Mouse (Mus musculus) c-Kit-negative CD71-positive TER-119-positive erythroid progenitor cells, embryonic 14.5 days (primary cell): Measurements from ENCODE around the gene Ush2a.

Experiments used
- DNase-seq: peaks from one replicate; pipeline ENCODE4 v3.0.0-alpha.2; 2013; ENCODE audit warnings: low read depth, low spot score

Gene Ush2a

GRCm38 (mm10) chr1:188878531-188879055 lies 616.8 kb downstream of the Ush2a start:
- DNase-seq, result no peak

DNA sequence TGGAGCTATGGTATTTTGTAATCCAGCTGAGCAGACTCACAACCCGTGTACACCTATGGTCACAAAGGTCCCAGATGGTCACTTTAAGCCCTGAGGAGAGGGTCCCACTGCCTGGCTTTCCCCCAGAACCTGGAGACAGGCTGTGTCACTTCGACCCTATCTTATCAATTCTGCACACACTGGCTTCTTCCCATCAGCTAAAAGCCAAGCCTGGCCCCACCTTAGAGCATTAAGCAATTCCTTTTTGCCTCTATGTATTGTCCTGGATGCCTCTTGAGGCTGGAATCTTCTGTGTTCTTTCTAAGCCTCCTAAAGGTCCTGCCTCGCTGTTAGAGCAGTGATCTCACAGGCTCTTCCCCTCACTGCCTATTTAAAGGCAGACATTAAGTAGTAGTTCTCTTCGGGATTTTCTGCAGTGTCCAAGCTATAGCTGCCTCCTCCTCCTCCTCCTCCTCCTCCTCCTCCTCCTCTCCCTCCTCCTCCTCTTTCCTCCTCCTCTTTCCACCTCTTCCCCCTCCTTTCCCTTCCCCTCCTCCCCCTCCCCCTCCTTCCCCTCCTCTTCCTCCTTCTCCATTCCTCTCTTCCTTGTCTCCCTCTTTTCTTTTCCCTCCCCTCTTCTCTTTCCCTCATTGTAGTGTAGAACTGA lies 635.2 kb downstream of the Ush2a start:
- peak; percentile 12 for DNase-seq

GRCm38 (mm10) chr1:188904091-188904490 lies 642.3 kb downstream of the Ush2a start:
- no peak for DNase-seq

DNA sequence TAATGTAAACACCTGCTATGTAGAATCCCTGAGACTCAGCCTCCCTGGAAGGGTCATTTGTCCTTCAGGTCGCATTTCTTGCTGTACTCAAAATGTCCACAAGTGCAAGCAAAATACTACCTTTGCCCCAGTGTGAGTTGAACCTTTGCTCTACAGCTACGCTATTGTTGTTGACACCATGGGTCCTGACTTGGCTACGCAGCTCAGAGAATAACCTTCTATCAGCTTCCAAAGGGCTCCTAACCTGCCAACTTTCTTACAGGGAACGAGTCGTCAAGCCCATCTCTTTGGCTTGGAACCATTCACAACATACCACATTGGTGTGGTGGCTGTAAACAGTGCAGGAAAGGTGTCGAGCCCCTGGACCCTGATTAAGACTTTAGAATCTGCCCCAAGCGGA lies 644.4 kb downstream of the Ush2a start:
- no peak for DNase-seq

GRCm38 (mm10) chr1:188910656-188911055 lies 648.8 kb downstream of the Ush2a start:
- DNase-seq, result no peak

GRCm38 (mm10) chr1:188919946-188920345 lies 658.1 kb downstream of the Ush2a start:
- no peak for DNase-seq

DNA sequence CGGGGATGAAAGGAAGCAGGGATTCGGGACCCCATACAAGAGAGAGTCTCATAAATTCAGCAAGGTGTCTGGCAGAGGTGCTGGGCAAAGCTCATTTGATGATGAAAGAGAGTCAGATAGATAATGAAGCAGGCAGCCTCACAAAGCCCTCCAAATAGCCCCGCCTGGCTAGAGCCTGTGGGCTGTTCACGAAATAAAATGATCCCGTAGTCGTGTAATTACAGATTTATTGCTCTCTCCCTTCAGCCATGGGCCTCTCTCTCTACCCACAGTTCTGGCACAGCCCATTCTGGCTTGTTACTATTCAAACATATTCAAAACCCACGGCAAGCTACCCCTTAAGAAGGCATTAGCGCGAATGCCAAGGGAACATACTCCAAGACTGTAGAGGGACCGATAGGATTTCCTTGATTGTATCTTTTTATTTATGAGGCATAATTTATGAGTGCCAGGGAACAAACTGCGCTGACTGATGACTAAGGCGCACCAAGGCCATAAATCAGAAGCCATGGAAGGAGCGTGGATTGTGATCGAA lies 675.5 kb downstream of the Ush2a start:
- no peak for DNase-seq

DNA sequence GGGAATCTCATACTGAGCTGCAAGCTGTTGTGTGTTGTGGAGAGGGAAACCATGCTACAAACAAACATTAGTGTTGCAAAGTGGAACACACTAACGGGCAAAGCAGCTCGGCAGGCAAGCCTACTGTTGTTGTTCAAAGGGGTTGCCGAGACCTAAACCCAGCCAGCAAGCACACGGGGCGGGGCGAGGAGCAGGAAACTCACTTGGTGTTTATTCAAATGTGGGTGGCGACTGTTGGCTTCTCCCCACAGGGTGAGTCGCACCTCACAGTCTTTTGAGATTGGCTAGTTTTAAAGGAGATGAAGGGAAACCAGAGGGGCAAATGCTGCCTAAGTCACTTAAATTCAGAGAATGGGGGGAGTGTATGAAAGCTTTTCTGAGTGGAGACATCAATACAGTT lies 683.5 kb downstream of the Ush2a start:
- no peak for DNase-seq

DNA sequence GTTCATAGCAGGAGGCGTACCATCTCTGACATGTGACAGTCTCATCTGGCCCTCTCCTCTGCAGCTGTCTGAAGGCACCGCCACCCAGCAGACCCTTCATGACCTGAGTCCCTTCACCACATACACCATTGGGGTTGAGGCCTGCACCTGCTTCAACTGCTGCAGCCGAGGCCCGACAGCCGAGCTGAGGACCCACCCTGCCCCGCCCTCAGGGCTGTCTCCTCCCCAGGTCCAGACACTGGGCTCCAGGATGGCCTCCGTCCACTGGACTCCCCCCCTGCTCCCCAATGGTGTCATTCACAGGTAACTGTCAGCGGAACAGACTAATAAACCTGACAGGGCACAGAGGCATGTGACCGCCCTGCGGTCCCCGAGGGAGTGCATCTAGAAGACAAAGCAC lies 685.0 kb downstream of the Ush2a start:
- no peak for DNase-seq

DNA sequence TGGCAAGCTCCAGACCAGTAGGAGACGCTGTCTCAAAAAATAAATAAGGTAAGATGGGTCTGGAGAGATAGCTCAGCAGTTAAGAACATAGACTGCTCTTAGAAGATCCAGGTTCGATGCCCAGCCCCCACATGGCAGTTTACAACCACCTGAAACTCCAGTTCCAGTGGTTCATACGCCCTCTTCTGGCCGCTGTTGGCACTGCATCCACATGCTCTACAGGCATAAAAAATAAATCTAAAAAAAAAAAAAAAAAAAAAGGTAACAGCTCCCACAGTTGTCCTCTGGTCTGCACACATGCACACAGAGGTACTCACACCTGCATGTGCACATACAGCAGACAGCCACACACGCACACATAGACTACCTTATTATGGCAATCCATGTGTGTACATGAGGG lies 686.0 kb downstream of the Ush2a start:
- peak; percentile 36 for DNase-seq

DNA sequence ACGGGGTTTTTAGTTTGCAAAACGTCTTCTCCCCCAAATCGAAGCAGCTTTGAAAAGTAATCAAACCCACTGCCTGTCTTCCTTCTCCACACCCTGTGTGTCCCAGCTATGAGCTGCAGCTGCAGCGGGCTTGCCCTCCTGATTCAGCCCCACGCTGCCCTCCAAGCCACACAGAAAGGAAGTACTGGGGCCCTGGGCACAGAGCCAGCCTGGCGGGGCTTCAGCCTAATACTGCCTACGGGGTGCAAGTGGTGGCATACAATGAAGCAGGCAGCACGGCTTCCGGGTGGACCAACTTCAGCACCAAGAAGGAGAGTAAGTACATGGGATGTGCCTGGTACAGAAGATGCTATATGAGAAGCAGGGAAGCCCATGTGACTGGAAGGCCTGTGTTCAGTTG lies 686.5 kb downstream of the Ush2a start:
- no peak for DNase-seq

GRCm38 (mm10) chr1:188951091-188951490 lies 689.3 kb downstream of the Ush2a start:
- no peak for DNase-seq

DNA sequence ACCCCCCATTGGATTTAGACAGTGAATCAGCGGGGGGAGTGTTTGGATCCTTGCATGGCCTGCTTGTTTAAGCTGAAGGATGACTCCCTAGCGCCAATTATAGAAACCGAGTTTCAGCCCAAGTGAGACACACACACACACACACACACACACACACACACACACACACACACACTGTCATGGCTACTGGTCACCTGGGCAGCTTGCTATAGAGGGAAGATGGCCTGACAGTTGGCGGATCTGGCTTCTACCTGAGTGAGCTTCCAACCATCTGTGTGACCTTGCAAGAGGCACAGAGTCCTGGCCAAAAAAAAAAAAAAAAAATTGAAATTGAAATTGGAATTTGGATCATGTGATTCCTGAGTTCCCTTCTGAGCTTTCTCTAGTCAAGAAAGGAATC lies 690.7 kb downstream of the Ush2a start:
- no peak for DNase-seq

DNA sequence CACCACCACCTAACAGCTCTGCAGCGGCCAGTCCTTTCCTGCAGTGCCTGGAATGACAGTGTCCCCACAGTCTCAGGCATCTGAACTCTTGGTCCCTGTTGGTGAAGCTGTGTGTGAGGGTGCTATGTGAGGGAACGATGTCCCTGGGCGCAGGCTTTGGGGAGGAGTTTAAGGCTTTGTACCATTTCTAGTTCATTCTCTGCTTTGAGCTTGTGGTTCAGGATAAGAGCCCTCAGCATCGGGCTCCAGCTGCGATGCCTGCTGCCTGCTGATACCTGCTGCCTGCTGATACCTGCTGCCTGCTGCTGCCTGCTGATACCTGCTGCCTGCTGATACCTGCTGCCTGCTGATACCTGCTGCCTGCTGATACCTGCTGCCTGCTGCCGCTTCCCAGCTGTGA lies 711.3 kb downstream of the Ush2a start:
- peak; percentile 74 for DNase-seq

DNA sequence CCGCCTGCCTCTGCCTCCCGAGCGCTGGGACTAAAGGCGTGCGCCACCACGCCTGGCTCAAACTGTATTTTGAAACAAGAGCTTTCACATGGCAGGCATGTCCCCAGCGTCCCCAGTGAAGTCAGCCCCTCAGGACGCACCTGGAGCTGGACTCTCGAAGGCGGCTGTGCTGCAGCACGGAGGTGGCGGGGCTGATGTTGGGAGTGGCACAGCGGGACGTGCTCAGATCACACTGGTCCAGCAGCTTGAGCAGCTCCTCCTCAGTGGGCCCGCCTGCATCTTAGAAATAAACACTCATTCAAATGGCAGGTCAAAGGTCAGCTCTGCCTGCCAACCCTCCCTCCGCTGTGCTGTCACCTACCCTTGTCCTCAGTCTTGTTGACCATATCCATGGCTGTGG lies 712.1 kb downstream of the Ush2a start:
- no peak for DNase-seq

DNA sequence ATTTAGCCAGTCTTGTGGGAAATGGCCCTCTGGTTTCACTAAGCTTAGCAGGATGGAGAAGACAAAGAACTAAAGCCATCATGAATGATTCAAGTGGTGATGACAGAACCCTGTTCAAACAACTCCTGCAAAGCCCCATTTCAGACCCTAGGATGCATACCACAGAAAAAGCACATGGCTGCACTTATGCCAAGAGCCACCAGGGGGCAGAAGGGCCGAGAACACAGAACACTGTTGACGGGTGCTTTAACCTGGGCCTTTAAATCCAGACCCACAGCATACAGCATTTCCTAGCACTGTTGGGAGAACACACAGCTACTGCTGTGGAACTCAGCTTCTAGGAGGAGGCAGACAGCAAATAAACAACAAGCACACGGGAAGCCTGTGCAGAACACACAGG lies 718.2 kb downstream of the Ush2a start:
- DNase-seq, result peak; percentile 60

DNA sequence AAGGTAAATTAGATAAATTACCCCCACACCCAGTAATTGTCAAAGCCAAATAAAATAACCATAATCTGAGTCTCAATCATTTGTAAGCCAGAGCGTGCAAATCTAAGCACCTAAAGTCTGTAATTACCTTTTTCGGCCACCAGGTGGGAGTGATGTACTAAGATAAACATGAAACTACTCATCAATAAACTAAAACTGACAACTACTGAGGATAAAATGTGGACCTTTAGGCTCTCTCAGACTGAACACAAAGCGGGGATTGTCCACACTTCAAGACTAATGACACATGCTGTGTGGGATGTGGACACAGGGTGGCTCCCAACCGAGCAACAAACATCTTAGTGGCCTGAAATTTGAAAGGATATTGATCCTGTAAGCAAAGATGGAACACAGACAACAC lies 731.4 kb downstream of the Ush2a start:
- peak; percentile 52 for DNase-seq

- no peak for DNase-seq
Measured at GRCm38 (mm10) chr1:188997921-188998320, 736.1 kb downstream of the Ush2a start.

GRCm38 (mm10) chr1:188999981-189000380 lies 738.2 kb downstream of the Ush2a start:
- no peak for DNase-seq

DNA sequence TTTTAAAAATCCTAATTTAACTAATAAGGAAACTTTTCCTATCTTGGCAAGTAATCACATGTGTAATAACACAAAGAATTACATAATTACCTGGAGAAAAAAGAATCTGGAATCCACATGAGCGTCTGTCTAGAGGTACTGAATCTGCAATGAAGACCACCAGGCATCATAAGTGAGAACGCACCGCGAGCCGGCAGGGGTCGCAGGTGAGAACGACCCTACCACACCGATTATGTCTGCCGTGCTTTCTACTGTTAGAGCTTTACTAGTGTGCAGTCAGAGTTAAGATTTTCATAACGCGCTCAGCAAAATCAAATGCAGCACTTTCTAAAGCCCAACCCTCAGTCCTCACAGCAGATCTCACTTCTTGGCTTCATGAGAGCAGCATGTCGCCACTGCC lies 740.0 kb downstream of the Ush2a start:
- no peak for DNase-seq

DNA sequence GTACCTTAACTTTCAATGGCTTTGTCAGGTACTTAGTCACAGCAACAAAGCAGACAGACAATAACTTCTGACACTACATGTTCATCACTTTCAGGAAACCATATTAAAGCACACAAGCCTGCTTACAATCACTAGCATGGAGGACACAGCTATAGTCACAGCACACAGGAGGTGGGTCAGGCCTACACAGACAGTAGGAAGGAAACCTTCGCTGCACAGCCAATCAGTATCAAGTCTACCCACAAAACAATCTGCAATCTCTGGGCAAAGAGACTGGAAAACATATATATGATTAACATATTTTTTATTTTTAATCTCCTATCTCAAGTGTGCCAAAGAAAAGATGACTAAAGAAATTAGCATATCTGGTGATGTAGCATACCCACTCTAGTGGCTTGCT lies 743.0 kb downstream of the Ush2a start:
- DNase-seq, result no peak

GRCm38 (mm10) chr1:189006267-189006666 lies 744.4 kb downstream of the Ush2a start:
- no peak for DNase-seq

DNA sequence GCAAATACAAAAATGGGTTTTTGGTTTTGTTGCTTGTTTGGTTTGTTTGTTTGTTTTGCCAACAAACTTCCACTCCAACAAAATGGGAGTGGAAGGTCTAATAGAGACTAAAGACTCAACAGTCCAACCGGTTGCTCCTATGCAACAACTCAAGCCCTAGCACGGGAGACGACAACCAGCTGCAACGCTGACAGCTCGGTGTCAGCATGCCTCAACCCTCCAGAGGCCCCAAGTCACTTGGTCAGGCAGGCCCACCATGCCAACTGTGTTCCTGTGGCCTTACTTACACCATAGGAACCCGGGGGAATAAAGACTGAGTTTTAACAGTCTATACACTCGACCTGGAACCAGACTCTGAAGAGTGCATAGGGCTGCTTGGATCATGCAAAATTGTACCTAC lies 745.0 kb downstream of the Ush2a start:
- peak; percentile 6 for DNase-seq
